Mouse (Mus musculus) mammary gland, adult 2 months (tissue): Measurements from ENCODE around the gene Slc22a5. TPM values are rescaled to one million over a fixed set of nuclear protein-coding genes. Genes with fewer than 3 reads are reported as not detected.

Source experiments
- polyA plus RNA-seq: library from polyadenylated mRNA; depleted of rRNA; stranded (reverse); fragments of >200 nt; gene quantifications from 2 replicates; pipeline ENCODE4 v1.2.3, GENCODE M21; 2012; ENCODE audit warnings: low replicate concordance; rRNA removed

The Slc22a5 gene
- 20.5 and 32.3 TPM in 2 replicates for polyA plus RNA-seq

DNA sequence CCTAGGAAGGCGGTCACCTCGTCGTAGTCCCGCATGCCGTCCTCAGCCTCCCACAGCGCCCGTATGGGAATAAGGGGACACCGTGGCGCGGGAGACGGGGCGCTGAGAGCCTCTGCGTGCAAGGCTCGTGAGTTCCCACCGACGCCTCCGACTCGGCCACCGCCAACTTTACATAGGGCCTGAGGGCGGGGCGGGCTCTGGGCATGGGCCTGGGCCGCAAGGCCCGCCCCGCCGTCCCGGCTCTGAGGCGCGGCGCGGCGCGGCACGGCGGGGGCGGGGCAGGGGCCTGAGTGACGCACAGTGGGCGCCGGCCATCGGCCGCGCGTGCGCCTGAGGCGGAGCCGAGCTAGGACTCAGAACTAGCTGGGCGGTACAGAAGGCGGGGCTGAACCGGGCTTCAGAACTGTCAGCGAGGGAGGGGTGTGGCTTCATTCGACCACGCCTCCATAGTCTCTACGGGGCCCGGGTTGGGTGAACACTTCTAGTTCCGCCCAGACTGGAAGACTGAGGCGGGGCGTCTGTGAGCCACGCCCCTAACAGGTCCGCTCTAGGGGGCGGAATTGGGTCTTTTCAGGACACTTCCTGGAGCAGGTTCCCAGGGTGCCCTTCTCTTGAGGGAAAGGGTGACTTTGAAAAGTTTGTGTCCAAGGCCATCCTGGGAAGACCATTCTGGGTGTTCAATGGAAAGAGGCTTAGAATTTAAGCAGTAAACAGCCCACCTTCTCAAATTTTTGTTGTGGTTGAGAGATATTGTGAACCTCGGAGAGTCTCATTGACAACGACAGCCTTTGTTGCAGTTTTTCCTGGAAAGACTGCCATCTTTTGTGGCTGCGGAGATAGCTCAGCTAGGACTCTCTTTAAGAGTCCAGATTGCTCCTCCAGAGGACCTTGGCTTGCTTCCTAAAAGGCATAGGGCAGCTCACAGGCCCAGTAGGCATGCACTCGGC is at the start of gene Slc22a5:
Gene Slc22a5, minus strand, starts transcription at position 156 of the 947 bp plus-strand sequence.

GRCm38 (mm10) chr11:53858761-53859580 is 32.5 kb downstream of the Slc22a5 start, which contains the start of gene Gm12216:
TSS of gene Gm12216 (minus strand) at chr11:53859256.

Other genes starting within 250 kb of the Slc22a5 start
- 4.5 and 5.6 TPM in 2 replicates for gene Rad50, start 184.3 kb downstream of the Slc22a5 start, polyA plus RNA-seq
- gene Il5, start 170.9 kb downstream of the Slc22a5 start, polyA plus RNA-seq, result not detected in 2 replicates
- 89.0 and 192 TPM in 2 replicates for gene Irf1, start 121.6 kb downstream of the Slc22a5 start, polyA plus RNA-seq
- gene Gm17334, start 118.5 kb downstream of the Slc22a5 start, polyA plus RNA-seq, result 1.2 and 1.9 TPM in 2 replicates
- 12.4 and 15.6 TPM in 2 replicates for gene Gm12216, start 32.4 kb downstream of the Slc22a5 start, polyA plus RNA-seq
- gene Slc22a21, start 88.7 kb upstream of the Slc22a5 start, polyA plus RNA-seq, result 3.3 and 5.1 TPM in 2 replicates
- 16.8 and 31.1 TPM in 2 replicates for gene Slc22a4, start 136.4 kb upstream of the Slc22a5 start, polyA plus RNA-seq
- gene Pdlim4, start 177.4 kb upstream of the Slc22a5 start, polyA plus RNA-seq, result 56.1 and 117 TPM in 2 replicates
- 14.1 and 35.5 TPM in 2 replicates for gene P4ha2, start 208.4 kb upstream of the Slc22a5 start, polyA plus RNA-seq